Mouse (Mus musculus) MEL (cell line): ENCODE measurements around the gene H2-Eb1. TPM values are rescaled to one million over a fixed set of nuclear protein-coding genes. Genes with fewer than 3 reads are reported as not detected.

Source experiments
- DNase-seq: peaks from one replicate; pipeline ENCODE4 v3.0.0; 2011; ENCODE audit warnings: low read depth, low spot score
- H3K27ac ChIP-seq: 2 replicates; pipeline ENCODE4 v1.5.1; 2012; ENCODE audit warnings: low read depth, mild to moderate bottlenecking, control low read depth, low read length, moderate library complexity; ENCODE audit not compliant: control insufficient read depth
- H3K27me3 ChIP-seq, 2 experiments: fragments of 150-350 bp in 1 of 2; sonication (generic) in 1 of 2; 2 replicates each; pipeline ENCODE4 v1.6.1; 2012; ENCODE audit warnings: low read length in 2 of 2, mild to moderate bottlenecking in 2 of 2, improper control_type of control experiment in 1 of 2, moderate library complexity in 1 of 2; ENCODE audit not compliant: insufficient read depth in 2 of 2, control insufficient read depth in 1 of 2
- H3K36me3 ChIP-seq, 2 experiments: 2 replicates each; pipeline ENCODE4 v1.6.1; 2012 to 2014; ENCODE audit warnings: low read length in 2 of 2, improper control_type of control experiment in 1 of 2, inconsistent platforms in 1 of 2, mild to moderate bottlenecking in 1 of 2; ENCODE audit not compliant: insufficient read depth in 2 of 2, control insufficient read depth in 1 of 2
- H3K4me1 ChIP-seq, 2 experiments: fragments of 150-350 bp in 1 of 2; sonication (generic) in 1 of 2; 2 replicates each; pipeline ENCODE4 v1.6.1; 2012; ENCODE audit warnings: low read length in 2 of 2, improper control_type of control experiment in 1 of 2, mild to moderate bottlenecking in 1 of 2; ENCODE audit not compliant: insufficient read depth in 2 of 2, control insufficient read depth in 1 of 2
- H3K4me3 ChIP-seq, 2 experiments: fragments of 150-350 bp in 1 of 2; sonication (generic) in 1 of 2; 2 replicates each; pipeline ENCODE4 v1.5.1; 2012; ENCODE audit warnings: low read depth in 2 of 2, low read length in 2 of 2, mild to moderate bottlenecking in 2 of 2, moderate library complexity in 2 of 2, control low read depth in 1 of 2, improper control_type of control experiment in 1 of 2; ENCODE audit not compliant: control insufficient read depth in 1 of 2, insufficient read depth in 1 of 2
- H3K79me2 ChIP-seq: 2 replicates; pipeline ENCODE4 v1.6.1; 2012; ENCODE audit warnings: mild to moderate bottlenecking, low read length, moderate library complexity; ENCODE audit not compliant: control insufficient read depth, poor library complexity, insufficient read depth
- H3K9ac ChIP-seq: 2 replicates; pipeline ENCODE4 v1.6.1; 2012; ENCODE audit warnings: low read depth, mild to moderate bottlenecking, control low read depth, low read length, moderate library complexity; ENCODE audit not compliant: control insufficient read depth, poor library complexity, severe bottlenecking
- H3K9me3 ChIP-seq: fragments of 150-350 bp; sonication (generic); replicated peaks from 2 replicates; pipeline ENCODE4 v1.6.1; 2012; ENCODE audit warnings: mild to moderate bottlenecking, low read length, improper control_type of control experiment, moderate library complexity; ENCODE audit not compliant: insufficient read depth
- CHD1 ChIP-seq: IDR thresholded peaks from 2 replicates; pipeline ENCODE4 v1.6.1; 2012; ENCODE audit warnings: low read depth, mild to moderate bottlenecking, inconsistent platforms, low read length, improper control_type of control experiment
- CTCF ChIP-seq, 3 experiments: IDR thresholded peaks in 2 of 3; conservative IDR thresholded peaks in 1 of 3; 2 replicates each; pipeline ENCODE4 v1.5.1; 2011 to 2012; ENCODE audit warnings: low read length in 3 of 3, low read depth in 2 of 3, mild to moderate bottlenecking in 2 of 3, improper control_type of control experiment in 1 of 3, inconsistent platforms in 1 of 3, mixed read lengths in 1 of 3, moderate library complexity in 1 of 3; ENCODE audit not compliant: control insufficient read depth in 1 of 3, insufficient read depth in 1 of 3, poor library complexity in 1 of 3, severe bottlenecking in 1 of 3
- HCFC1 ChIP-seq: IDR thresholded peaks from 2 replicates; pipeline ENCODE4 v1.6.1; 2012; ENCODE audit warnings: low read depth, mild to moderate bottlenecking, inconsistent platforms, low read length, improper control_type of control experiment, moderate library complexity
- KAT2A ChIP-seq: conservative IDR thresholded peaks from 2 replicates; pipeline ENCODE4 v1.6.1; 2012; ENCODE audit warnings: low read depth, low read length, improper control_type of control experiment, inconsistent platforms
- MEF2A ChIP-seq: IDR thresholded peaks from 2 replicates; pipeline ENCODE4 v1.6.1; 2014; ENCODE audit warnings: low read depth, mild to moderate bottlenecking, inconsistent platforms, low read length, improper control_type of control experiment; ENCODE audit not compliant: poor library complexity, insufficient replicate concordance, severe bottlenecking; ENCODE audit errors: extremely low read depth
- MXI1 ChIP-seq: IDR thresholded peaks from 2 replicates; pipeline ENCODE4 v1.6.1; 2011; ENCODE audit warnings: mild to moderate bottlenecking, low read depth, low read length, improper control_type of control experiment
- MYB ChIP-seq: IDR thresholded peaks from 2 replicates; pipeline ENCODE4 v1.6.1; 2011; ENCODE audit warnings: mild to moderate bottlenecking, low read depth, low read length, improper control_type of control experiment
- TBP ChIP-seq: IDR thresholded peaks from 2 replicates; pipeline ENCODE4 v1.8.0; 2011; ENCODE audit warnings: low read depth, low read length, improper control_type of control experiment
- TCF12 ChIP-seq: IDR thresholded peaks from 2 replicates; pipeline ENCODE4 v1.6.1; 2014; ENCODE audit warnings: low read depth, mild to moderate bottlenecking, inconsistent platforms, low read length, improper control_type of control experiment, moderate library complexity
- UBTF ChIP-seq: IDR thresholded peaks from 2 replicates; pipeline ENCODE4 v1.6.1; 2012; ENCODE audit warnings: low read depth, mild to moderate bottlenecking, inconsistent platforms, low read length, improper control_type of control experiment, moderate library complexity, borderline replicate concordance; ENCODE audit not compliant: insufficient read depth
- ZC3H11A ChIP-seq: IDR thresholded peaks from 2 replicates; pipeline ENCODE4 v1.6.1; 2012; ENCODE audit warnings: low read depth, mild to moderate bottlenecking, inconsistent platforms, low read length, improper control_type of control experiment
- ZKSCAN1 ChIP-seq: IDR thresholded peaks from 2 replicates; pipeline ENCODE4 v1.6.1; 2012; ENCODE audit warnings: low read depth, mild to moderate bottlenecking, inconsistent platforms, low read length, improper control_type of control experiment, moderate library complexity
- ZNF384 ChIP-seq: IDR thresholded peaks from 2 replicates; pipeline ENCODE4 v1.6.1; 2012; ENCODE audit warnings: low read depth, mild to moderate bottlenecking, inconsistent platforms, low read length, improper control_type of control experiment
- polyA plus RNA-seq, 2 experiments: library from polyadenylated mRNA; stranded (reverse) in 1 of 2; unstranded in 1 of 2; fragments of >175 nt in 1 of 2; fragments of >200 nt in 1 of 2; gene quantifications; 2 replicates each; pipeline versions ENCODE4 v1.2.1 to v1.2.4; 2012; ENCODE audit warnings: low replicate concordance in 2 of 2, low read depth in 1 of 2; ENCODE audit not compliant: insufficient read length in 2 of 2, insufficient read depth in 1 of 2, missing spikeins in 1 of 2
- total RNA-seq: library from RNA; depleted of rRNA; stranded (reverse); fragments of 300-350 nt; gene quantifications from 2 replicates; pipeline ENCODE4 v1.2.3, GENCODE M21; 2012

H2-Eb1 gene
- total and polyA plus RNA-seq, 3 experiments, result 0.07 to 0.15 TPM; not detected in 1

DNA sequence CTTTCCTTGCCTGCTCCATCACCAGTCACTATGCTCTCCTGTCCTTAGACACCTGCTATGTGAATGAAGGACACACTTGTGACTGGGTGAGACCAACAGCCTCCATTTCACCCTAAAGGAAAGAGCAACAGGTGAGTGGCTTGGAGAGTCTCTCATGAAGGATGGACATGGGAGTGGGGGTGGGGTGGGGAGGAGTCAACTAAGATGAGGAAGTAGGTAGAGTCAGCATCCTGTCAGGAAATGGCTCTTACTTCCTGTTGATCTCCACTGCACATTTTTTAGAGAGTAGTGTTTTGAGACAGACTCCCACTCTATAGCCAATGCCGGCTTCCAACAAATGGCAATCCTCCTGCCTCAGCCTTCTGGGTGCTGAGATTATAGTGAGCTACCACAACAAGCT lies 49.3 kb downstream of the H2-Eb1 start:
- peak; percentile 23 for DNase-seq
- no peak overlapping the region for H3K9ac ChIP-seq

DNA sequence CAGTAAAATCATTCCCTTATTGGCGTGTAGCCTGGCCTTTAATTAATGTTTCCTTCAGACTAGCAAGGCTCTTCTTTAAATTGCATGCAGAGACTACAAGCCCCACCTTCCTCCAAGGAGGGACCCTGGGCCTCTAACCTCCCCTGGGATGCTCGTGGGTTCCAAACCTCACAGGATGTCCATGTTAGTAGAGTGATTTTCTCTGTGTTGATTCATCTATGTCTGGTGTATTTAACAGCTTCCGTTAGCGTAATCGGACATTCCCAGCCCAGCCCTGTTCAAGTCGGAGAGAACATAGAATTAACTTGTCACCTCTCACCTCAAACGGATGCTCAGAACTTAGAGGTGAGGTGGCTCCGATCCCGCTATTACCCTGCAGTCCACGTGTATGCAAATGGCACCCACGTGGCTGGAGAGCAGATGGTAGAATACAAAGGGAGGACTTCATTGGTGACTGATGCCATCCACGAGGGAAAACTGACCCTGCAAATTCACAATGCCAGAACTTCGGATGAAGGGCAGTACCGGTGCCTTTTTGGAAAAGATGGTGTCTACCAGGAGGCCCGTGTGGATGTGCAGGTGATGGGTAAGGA lies 57.4 kb downstream of the H2-Eb1 start:
- TF ChIP-seq TBP (no peak), KAT2A (no peak), UBTF (no peak), MEF2A (no peak), ZKSCAN1 (no peak), HCFC1 (no peak), CTCF (IDR thresholded peaks at IDR 0.05 in 2 of 3, conservative IDR thresholded peaks at IDR 0.05 in 1 of 3; ENCODE audit: control insufficient read depth in 1 of 3, insufficient read depth in 1 of 3, low read depth in 2 of 3, low read length in 3 of 3, poor library complexity in 1 of 3, severe bottlenecking in 1 of 3) (no peak), MXI1 (no peak)
- H3K79me2 ChIP-seq, result no peaks in the 10 kb centered on the region
- H3K9me3 ChIP-seq, result no peaks in the 10 kb centered on the region
- H3K4me3 ChIP-seq, result no peak overlapping the region
- H3K36me3 ChIP-seq, result no peaks in the 10 kb centered on the region
- no peaks in the 10 kb centered on the region for H3K4me1 ChIP-seq
- no peak overlapping the region for H3K9ac ChIP-seq
- peaks cover 1 to 2% of the 10 kb centered on the region in 2 experiments for H3K27me3 ChIP-seq
- DNase-seq, result no peak
- no peak overlapping the region for H3K27ac ChIP-seq

More for the DNA sequence above, 49.3 kb downstream of the H2-Eb1 start:
- Histone ChIP-seq H3K4me3 (no peak overlapping the region), H3K4me1 (peaks cover 0 to 9% of the 10 kb centered on the region in 2 experiments; a peak in 1 of 4 replicates), H3K36me3 (no peaks in the 10 kb centered on the region; a peak in 1 of 4 replicates), H3K27me3 (peaks cover 3 to 5% of the 10 kb centered on the region in 2 experiments), H3K79me2 (no peaks in the 10 kb centered on the region), H3K27ac (no peak overlapping the region), H3K9me3 (no peaks in the 10 kb centered on the region)
- no peak for TF ChIP-seq ZNF384
- TF ChIP-seq CHD1, result no peak
- TF ChIP-seq MYB, result no peak
- no peak for TF ChIP-seq TCF12
- no peak for TF ChIP-seq TBP
- TF ChIP-seq KAT2A, result no peak
- TF ChIP-seq ZC3H11A, result no peak
